Mouse (Mus musculus) lung, embryonic 14.5 days (tissue): ENCODE measurements around the gene Cd300lg. TPM values are rescaled to one million over a fixed set of nuclear protein-coding genes. Genes with fewer than 3 reads are reported as not detected.
A peak's percentile ranks its signal among the peaks of the same experiment; 100 is the strongest.

ENCODE experiments used
- ATAC-seq: fragments of 200-750 bp; cut with Nextera tagmentation; 2 replicates; pipeline ENCODE4 v1.8.0; 2017; ENCODE audit warnings: mild to moderate bottlenecking, moderate TSS enrichment, moderate library complexity; ENCODE audit not compliant: insufficient read depth
- DNase-seq: peaks from one replicate; pipeline ENCODE4 v3.0.0-alpha.2; 2015
- H3K27ac ChIP-seq: fragments of 300-500 bp; sonication (generic); 2 replicates; pipeline ENCODE4 v1.5.1; 2014; ENCODE audit warnings: low read depth, mild to moderate bottlenecking, moderate library complexity
- H3K27me3 ChIP-seq: fragments of 300-500 bp; sonication (generic); 2 replicates; pipeline ENCODE4 v1.6.1; 2014; ENCODE audit warnings: low read length, control low read depth; ENCODE audit not compliant: insufficient read depth
- H3K36me3 ChIP-seq: fragments of 300-500 bp; sonication (generic); 2 replicates; pipeline ENCODE4 v1.6.1; 2014; ENCODE audit warnings: control low read depth; ENCODE audit not compliant: insufficient read depth
- H3K4me1 ChIP-seq: fragments of 300-500 bp; sonication (generic); 2 replicates; pipeline ENCODE4 v1.6.1; 2014; ENCODE audit warnings: antibody characterized with exemption, control low read depth; ENCODE audit not compliant: insufficient read depth
- H3K4me2 ChIP-seq: fragments of 300-500 bp; sonication (generic); 2 replicates; pipeline ENCODE4 v1.6.1; 2014; ENCODE audit warnings: mild to moderate bottlenecking
- H3K4me3 ChIP-seq: fragments of 300-500 bp; sonication (generic); 2 replicates; pipeline ENCODE4 v1.5.1; 2014; ENCODE audit warnings: low read depth, low read length
- H3K9ac ChIP-seq: fragments of 300-500 bp; sonication (generic); 2 replicates; pipeline ENCODE4 v1.6.1; 2014
- H3K9me3 ChIP-seq: fragments of 300-500 bp; sonication (generic); 2 replicates; pipeline ENCODE4 v1.6.1; 2016; ENCODE audit warnings: low read depth, low read length, control low read depth
- CTCF ChIP-seq: IDR thresholded peaks from 2 replicates; pipeline ENCODE4 v1.5.1; 2016; ENCODE audit warnings: antibody characterized with exemption, low read depth
- WGBS: fragments of 180-500 bp; shearing (Covaris S2); extraction: QIAGEN DNeasy Blood & Tissue Kit; methylation state at CpG from one replicate; pipeline ENCODE4 v1.1.7; 2014; 5-methylcytosine and 5-hydroxymethylcytosine counted together
- polyA plus RNA-seq: library from polyadenylated mRNA; unstranded; fragments of >200 nt; fragmentation: Nextera tagmentation; extraction: Ambion mirVana; gene quantifications from 2 replicates; pipeline ENCODE4 v1.2.1, GENCODE M21; 2014

The Cd300lg gene
- polyA plus RNA-seq, 1 experiment from 2014 or later: 0.17 TPM

DNA sequence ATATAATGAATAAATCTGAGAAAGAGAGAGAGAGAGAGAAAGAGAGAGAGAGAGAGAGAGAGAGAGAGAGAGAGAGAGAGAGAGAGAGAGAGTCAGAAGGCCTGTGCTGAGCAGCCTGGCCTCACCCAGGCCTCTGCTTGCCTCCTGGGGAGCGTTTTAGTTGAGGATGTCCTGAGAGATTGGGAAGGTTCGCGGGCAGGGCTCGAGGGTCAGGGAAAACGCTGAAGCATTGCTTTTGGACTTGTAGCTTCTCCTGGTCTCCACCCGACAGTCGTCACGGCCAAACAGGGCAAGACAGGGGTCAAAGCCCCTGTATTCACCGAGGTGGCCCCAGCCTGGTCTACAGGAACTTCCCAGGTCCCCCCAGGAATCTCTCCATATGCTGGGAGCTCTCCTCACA lies 5.3 kb downstream of the Cd300lg start:
- 73% methylated on average over 9 of the region's 9 CpGs for WGBS
- Histone ChIP-seq H3K9ac (no peak overlapping the region), H3K9me3 (no peaks in the 10 kb centered on the region), H3K4me2 (no peak overlapping the region), H3K4me1 (no peaks in the 10 kb centered on the region), H3K27ac (no peak overlapping the region), H3K4me3 (no peak overlapping the region), H3K36me3 (no peaks in the 10 kb centered on the region), H3K27me3 (no peaks in the 10 kb centered on the region)
- DNase-seq (no peak), ATAC-seq (no peak)
- TF ChIP-seq CTCF: no peak

DNA sequence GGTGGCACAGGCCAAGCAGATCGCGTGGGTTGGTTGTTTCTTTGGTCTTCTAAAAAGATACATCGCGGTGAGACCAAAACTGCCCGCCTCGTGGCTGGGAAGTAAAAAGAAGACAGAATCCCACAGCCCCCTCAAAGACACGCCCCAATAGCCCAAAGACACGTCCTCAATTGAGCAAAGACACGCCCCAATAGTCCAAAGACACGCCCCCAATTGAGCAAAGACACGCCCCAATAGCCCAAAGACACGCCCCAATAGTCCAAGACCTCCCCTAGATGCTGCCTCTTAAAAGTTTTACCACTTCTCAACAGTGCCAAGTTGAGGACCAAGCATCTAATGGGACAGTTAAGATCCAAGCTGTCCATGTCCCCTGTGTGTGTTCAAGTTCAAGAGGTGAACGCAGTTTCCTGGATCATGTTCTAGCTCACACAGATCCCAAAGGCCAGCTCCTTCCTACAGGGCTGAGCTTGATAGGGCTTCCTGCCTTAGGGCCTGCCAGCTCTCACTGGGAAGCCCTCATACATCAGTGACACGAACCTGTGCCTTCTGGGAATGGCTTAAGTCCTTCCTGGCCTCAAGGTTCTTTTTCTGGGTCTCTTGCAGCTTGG lies 8.7 kb downstream of the Cd300lg start:
- Histone ChIP-seq H3K4me3 (no peak overlapping the region), H3K27ac (no peak overlapping the region), H3K27me3 (no peaks in the 10 kb centered on the region), H3K4me1 (no peaks in the 10 kb centered on the region), H3K9me3 (no peaks in the 10 kb centered on the region), H3K36me3 (no peaks in the 10 kb centered on the region), H3K4me2 (no peak overlapping the region), H3K9ac (no peak overlapping the region)
- no peak for TF ChIP-seq CTCF
- no peak for ATAC-seq
- no peak for DNase-seq
- 56% methylated on average over 14 of the region's 14 CpGs for WGBS

DNA sequence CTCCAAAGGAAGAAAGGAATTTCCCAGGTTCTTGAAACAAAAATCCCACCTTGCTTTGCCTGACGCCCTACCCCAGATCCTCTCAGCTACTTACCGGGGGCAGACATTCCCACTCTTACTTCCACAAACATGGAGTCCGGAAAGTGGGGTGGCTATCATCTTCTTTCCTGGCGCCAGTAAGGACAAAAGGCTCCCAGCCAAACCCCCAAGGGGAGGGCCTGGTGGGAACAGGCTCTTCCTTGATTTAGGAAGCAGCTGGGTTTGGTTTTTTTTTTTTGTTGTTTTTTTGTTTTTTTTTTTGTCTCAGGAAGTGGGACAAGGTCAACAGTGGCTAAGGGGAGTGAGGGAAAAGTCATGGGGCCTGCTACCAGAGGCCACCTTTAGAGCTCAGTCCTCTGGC lies 10.2 kb downstream of the Cd300lg start:
- H3K9me3 ChIP-seq: no peaks in the 10 kb centered on the region
- peak; percentile 18 for DNase-seq
- no peak for TF ChIP-seq CTCF
- no peak overlapping the region for H3K4me3 ChIP-seq
- no peaks in the 10 kb centered on the region for H3K27me3 ChIP-seq
- ATAC-seq: no peak
- H3K4me2 ChIP-seq: no peak overlapping the region
- H3K4me1 ChIP-seq: no peaks in the 10 kb centered on the region
- H3K27ac ChIP-seq: no peak overlapping the region
- H3K36me3 ChIP-seq: no peaks in the 10 kb centered on the region
- 49% methylated on average over 4 of the region's 4 CpGs for WGBS
- no peak overlapping the region for H3K9ac ChIP-seq

DNA sequence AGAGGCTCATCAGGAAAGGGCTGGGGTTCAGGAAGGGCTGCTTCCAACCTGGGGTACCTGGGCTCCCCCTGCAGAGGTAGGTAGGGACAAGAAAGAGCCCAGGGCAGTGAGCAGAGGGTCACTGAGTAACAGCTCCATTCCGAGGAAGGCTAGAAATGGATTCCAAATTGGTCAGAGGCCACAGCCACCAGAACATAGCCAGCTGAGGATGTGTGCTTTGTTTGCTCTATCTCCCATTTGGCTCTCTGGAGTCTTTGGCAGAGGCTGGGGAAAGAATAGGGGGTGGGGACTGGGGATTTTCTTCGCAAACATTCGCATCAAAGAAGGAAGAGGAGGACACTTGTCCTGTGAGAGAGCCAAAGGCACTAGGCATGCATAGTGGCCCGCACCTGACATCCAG lies 10.6 kb downstream of the Cd300lg start:
- H3K27ac ChIP-seq: no peak overlapping the region
- 38% methylated on average over 4 of the region's 4 CpGs for WGBS
- no peaks in the 10 kb centered on the region for H3K9me3 ChIP-seq
- no peaks in the 10 kb centered on the region for H3K36me3 ChIP-seq
- H3K4me1 ChIP-seq: no peaks in the 10 kb centered on the region
- H3K27me3 ChIP-seq: no peaks in the 10 kb centered on the region
- TF ChIP-seq CTCF: no peak
- DNase-seq: no peak
- H3K4me3 ChIP-seq: no peak overlapping the region
- no peak overlapping the region for H3K4me2 ChIP-seq
- ATAC-seq: no peak
- no peak overlapping the region for H3K9ac ChIP-seq

DNA sequence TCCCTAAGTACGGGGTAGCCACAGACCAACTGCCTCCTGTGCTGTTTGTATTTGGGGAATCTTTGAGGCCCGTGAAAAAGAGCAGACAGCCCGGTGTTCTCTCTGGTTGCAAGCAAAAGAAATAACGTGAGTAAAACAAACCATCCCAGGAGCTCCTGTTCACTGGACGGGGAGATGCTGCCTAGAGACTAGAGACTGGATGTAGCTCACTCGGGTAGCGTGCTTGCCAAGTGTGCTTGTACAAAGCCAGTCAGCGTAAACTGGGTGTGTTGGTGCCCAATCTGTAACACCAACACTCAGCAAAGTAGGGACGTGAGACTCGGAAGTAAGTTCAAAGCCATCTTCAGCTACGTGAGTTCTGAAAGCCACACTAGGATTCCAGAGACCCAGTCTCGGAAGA lies 11.4 kb downstream of the Cd300lg start:
- no peaks in the 10 kb centered on the region for H3K36me3 ChIP-seq
- H3K27ac ChIP-seq: no peak overlapping the region
- DNase-seq (no peak), ATAC-seq (no peak)
- no peak overlapping the region for H3K4me2 ChIP-seq
- H3K4me3 ChIP-seq: no peak overlapping the region
- no peak for TF ChIP-seq CTCF
- no peaks in the 10 kb centered on the region for H3K9me3 ChIP-seq
- no peaks in the 10 kb centered on the region for H3K4me1 ChIP-seq
- no peak overlapping the region for H3K9ac ChIP-seq
- 70% methylated on average over 12 of the region's 12 CpGs for WGBS
- H3K27me3 ChIP-seq: no peaks in the 10 kb centered on the region

DNA sequence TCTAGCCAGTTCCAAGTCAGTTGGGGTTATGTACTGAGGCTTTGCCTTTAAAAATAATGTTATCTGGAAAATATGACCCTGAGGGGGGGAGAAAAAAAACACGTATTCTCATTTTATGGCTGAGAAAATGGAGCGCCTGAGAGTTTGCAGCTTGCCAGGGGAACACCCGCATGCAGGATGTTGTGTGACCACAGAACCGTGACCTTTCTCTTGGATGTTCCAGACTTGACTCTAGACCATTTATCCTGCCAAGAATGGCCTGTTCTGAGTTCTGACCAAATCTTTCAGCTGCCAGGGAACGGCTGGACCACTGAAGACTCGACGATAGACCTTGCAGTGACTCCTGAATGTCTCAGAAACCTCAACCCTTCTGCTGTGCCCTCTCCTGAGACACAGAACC lies 11.9 kb downstream of the Cd300lg start:
- Histone ChIP-seq H3K27me3 (no peaks in the 10 kb centered on the region), H3K9me3 (no peaks in the 10 kb centered on the region), H3K4me3 (no peak overlapping the region), H3K27ac (no peak overlapping the region), H3K4me1 (no peaks in the 10 kb centered on the region), H3K9ac (no peak overlapping the region), H3K36me3 (no peaks in the 10 kb centered on the region), H3K4me2 (no peak overlapping the region)
- WGBS: 68% methylated on average over 7 of the region's 7 CpGs
- no peak for TF ChIP-seq CTCF
- peak; percentile 31 for DNase-seq
- ATAC-seq: no peak

DNA sequence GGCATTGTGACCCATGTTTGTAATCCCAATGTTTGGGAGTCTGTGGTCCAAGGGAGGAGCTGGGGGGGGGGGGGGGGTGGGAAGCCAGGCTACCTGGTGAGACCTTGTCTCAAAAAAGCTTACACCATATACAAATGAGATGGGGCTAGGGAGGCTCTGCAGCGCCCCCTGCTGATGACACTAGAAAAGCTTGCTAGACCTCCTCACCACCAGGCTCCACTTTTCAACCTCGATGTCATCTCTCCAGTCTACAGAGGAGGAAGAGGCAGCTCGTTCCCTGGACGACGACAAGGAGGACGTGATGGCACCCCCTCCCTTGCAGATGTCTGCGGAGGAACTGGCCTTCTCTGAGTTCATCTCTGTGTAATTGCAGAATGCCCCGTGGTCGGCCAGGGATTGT lies 12.5 kb downstream of the Cd300lg start:
- ATAC-seq (no peak), DNase-seq (peak; percentile 70)
- peak; percentile 66 for TF ChIP-seq CTCF

More for the DNA sequence above, 12.5 kb downstream of the Cd300lg start:
- Histone ChIP-seq H3K36me3 (0 out of 2 replicates have a peak, but pooled peaks cover 3% of the 10 kb centered on the region), H3K27me3 (no peaks in the 10 kb centered on the region), H3K9ac (no peak overlapping the region), H3K4me1 (no peaks in the 10 kb centered on the region), H3K27ac (no peak overlapping the region), H3K4me3 (no peak overlapping the region), H3K9me3 (no peaks in the 10 kb centered on the region), H3K4me2 (no peak overlapping the region)
- 21% methylated on average over 9 of the region's 9 CpGs for WGBS
